Mouse (Mus musculus) liver, postnatal 0 days (tissue): ENCODE measurements around the gene Snu13. TPM values are rescaled to one million over a fixed set of nuclear protein-coding genes. Genes with fewer than 3 reads are reported as not detected.

Experiments used
- ATAC-seq: fragments of 200-750 bp; cut with Nextera tagmentation; 2 replicates; pipeline ENCODE4 v1.8.0; 2017; ENCODE audit warnings: mild to moderate bottlenecking, moderate library complexity
- DNase-seq: peaks from one replicate; pipeline ENCODE4 v3.0.0-alpha.2; 2016
- H3K27ac ChIP-seq: fragments of 300-500 bp; sonication (generic); 2 replicates; pipeline ENCODE4 v1.5.1; 2014; ENCODE audit warnings: antibody characterized with exemption, moderate library complexity, mild to moderate bottlenecking, low read depth
- H3K27me3 ChIP-seq: fragments of 300-500 bp; sonication (generic); 2 replicates; pipeline ENCODE4 v1.6.1; 2014; ENCODE audit warnings: low read length, control low read depth, mixed read lengths; ENCODE audit not compliant: insufficient read depth
- H3K36me3 ChIP-seq: fragments of 300-500 bp; sonication (generic); replicated peaks from 2 replicates; pipeline ENCODE4 v1.6.1; 2014; ENCODE audit warnings: mild to moderate bottlenecking, control low read depth, low read length, moderate library complexity, mixed read lengths; ENCODE audit not compliant: insufficient read depth
- H3K4me1 ChIP-seq: fragments of 300-500 bp; sonication (generic); 2 replicates; pipeline ENCODE4 v1.6.1; 2014; ENCODE audit warnings: antibody characterized with exemption, mild to moderate bottlenecking, control low read depth; ENCODE audit not compliant: insufficient read depth
- H3K4me2 ChIP-seq: fragments of 300-500 bp; sonication (generic); 2 replicates; pipeline ENCODE4 v1.6.1; 2014; ENCODE audit warnings: low read depth, mild to moderate bottlenecking, low read length, moderate library complexity, mixed read lengths
- H3K4me3 ChIP-seq: fragments of 300-500 bp; sonication (generic); 2 replicates; pipeline ENCODE4 v1.5.1; 2014; ENCODE audit warnings: low read depth, low read length
- H3K9ac ChIP-seq: fragments of 300-500 bp; sonication (generic); replicated peaks from 2 replicates; pipeline ENCODE4 v1.6.1; 2014; ENCODE audit warnings: mild to moderate bottlenecking, moderate library complexity
- H3K9me3 ChIP-seq: fragments of 300-500 bp; sonication (generic); 2 replicates; pipeline ENCODE4 v1.6.1; 2016; ENCODE audit warnings: mild to moderate bottlenecking, control low read depth, low read length, mixed read lengths
- CTCF ChIP-seq: sonication (generic); IDR thresholded peaks from 2 replicates; pipeline ENCODE4 v1.5.1; 2016; ENCODE audit warnings: antibody characterized with exemption, low read depth
- EP300 ChIP-seq: IDR thresholded peaks from 2 replicates; pipeline ENCODE4 v1.6.1; 2016; ENCODE audit warnings: antibody characterized with exemption, low read depth, mild to moderate bottlenecking
- WGBS: fragments of 180-500 bp; shearing (Covaris S2); extraction: QIAGEN DNeasy Blood & Tissue Kit; methylation state at CpG from one replicate; pipeline ENCODE4 v1.1.7; 2014; ENCODE audit not compliant: insufficient replicate concordance; 5-methylcytosine and 5-hydroxymethylcytosine counted together
- polyA plus RNA-seq: library from polyadenylated mRNA; unstranded; fragments of >200 nt; fragmentation: Nextera tagmentation; extraction: Ambion mirVana; gene quantifications from 2 replicates; pipeline ENCODE4 v1.2.1, GENCODE M21; 2015

The Snu13 gene
- polyA plus RNA-seq, 1 experiment from 2014 or later: 92.1 TPM

GRCm38 (mm10) chr15:82014745-82015391 lies 32.5 kb downstream of the Snu13 start:
- Histone ChIP-seq H3K27me3 (no peaks in the 10 kb centered on the region), H3K4me3 (peak overlapping the region; percentile 93), H3K9me3 (no peaks in the 10 kb centered on the region), H3K4me2 (peak overlapping the region; percentile 94), H3K27ac (peak overlapping the region; percentile 86), H3K9ac (peak overlapping the region; percentile 89), H3K36me3 (peaks cover 10% of the 10 kb centered on the region), H3K4me1 (peaks cover 26% of the 10 kb centered on the region)
- no peak for TF ChIP-seq CTCF
- TF ChIP-seq EP300: no peak
- ATAC-seq: no peak
- DNase-seq: no peak
- 21% methylated on average over 9 of the region's 9 CpGs for WGBS

GRCm38 (mm10) chr15:82011947-82012346 lies 35.5 kb downstream of the Snu13 start:
- TF ChIP-seq CTCF (no peak), EP300 (no peak)
- no peak for DNase-seq
- no peak for ATAC-seq
- peaks cover 22% of the 10 kb centered on the region for H3K4me1 ChIP-seq
- H3K4me2 ChIP-seq: no peak overlapping the region
- WGBS: 79% methylated on average over 6 of the region's 6 CpGs
- H3K27ac ChIP-seq: no peak overlapping the region
- no peaks in the 10 kb centered on the region for H3K27me3 ChIP-seq
- no peak overlapping the region for H3K4me3 ChIP-seq
- H3K9me3 ChIP-seq: no peaks in the 10 kb centered on the region
- H3K36me3 ChIP-seq: no peaks in the 10 kb centered on the region; the same call in none of the 2 replicates
- H3K9ac ChIP-seq: no peak overlapping the region

- Histone ChIP-seq H3K4me2 (no peak overlapping the region), H3K9me3 (no peaks in the 10 kb centered on the region), H3K4me1 (peaks cover 17% of the 10 kb centered on the region; the same call in 1 of the 2 replicates), H3K9ac (no peak overlapping the region), H3K4me3 (no peak overlapping the region), H3K27ac (0 out of 2 replicates have a peak overlapping the region, but pooled peaks have one; percentile 16), H3K36me3 (peaks cover 21% of the 10 kb centered on the region), H3K27me3 (no peaks in the 10 kb centered on the region)
- DNase-seq: no peak
- WGBS: 52% methylated on average over 8 of the region's 8 CpGs
- no peak for TF ChIP-seq CTCF
- TF ChIP-seq EP300: no peak
- peak; percentile 29 for ATAC-seq
These were observed 43.1 kb downstream of the Snu13 start for GRCm38 (mm10) chr15:82004257-82004656.

- no peak overlapping the region for H3K4me2 ChIP-seq
- no peaks in the 10 kb centered on the region for H3K27me3 ChIP-seq
- 84% methylated on average over 6 of the region's 6 CpGs for WGBS
- no peaks in the 10 kb centered on the region for H3K9me3 ChIP-seq
- no peak overlapping the region for H3K27ac ChIP-seq
- peaks cover 47% of the 10 kb centered on the region for H3K36me3 ChIP-seq
- peaks cover 15% of the 10 kb centered on the region for H3K4me1 ChIP-seq
- H3K4me3 ChIP-seq: no peak overlapping the region
- H3K9ac ChIP-seq: no peak overlapping the region
- ATAC-seq (no peak), DNase-seq (no peak)
- TF ChIP-seq EP300: no peak
These were observed 53.4 kb downstream of the Snu13 start for GRCm38 (mm10) chr15:81993992-81994391.

- Histone ChIP-seq H3K4me2 (peak overlapping the region; percentile 59), H3K9ac (peak overlapping the region; percentile 49; the same call in 1 of the 2 replicates), H3K4me3 (peak overlapping the region; percentile 13), H3K4me1 (peaks cover 17% of the 10 kb centered on the region), H3K27ac (peak overlapping the region; percentile 35; the same call in 1 of the 2 replicates), H3K27me3 (no peaks in the 10 kb centered on the region), H3K36me3 (peaks cover 18% of the 10 kb centered on the region), H3K9me3 (no peaks in the 10 kb centered on the region)
- 31% methylated on average over 7 of the region's 7 CpGs for WGBS
- DNase-seq (peak; percentile 71), ATAC-seq (peak; percentile 91)
- TF ChIP-seq CTCF (no peak), EP300 (peak; percentile 62; the same call in 1 of the 2 replicates)
These were observed 56.8 kb downstream of the Snu13 start for GRCm38 (mm10) chr15:81990549-81990948.

Other genes starting within 250 kb of the Snu13 start
- gene Tef, start 245.2 kb downstream of the Snu13 start, polyA plus RNA-seq: 14.0 and 16.3 TPM in 2 replicates
- gene Tob2, start 188.8 kb downstream of the Snu13 start, polyA plus RNA-seq: 10.9 and 12.3 TPM in 2 replicates
- gene Phf5a, start 175.7 kb downstream of the Snu13 start, polyA plus RNA-seq: 61.5 and 63.0 TPM in 2 replicates
- 86.7 and 87.0 TPM in 2 replicates for gene Aco2, start 175.3 kb downstream of the Snu13 start, polyA plus RNA-seq
- 57.0 and 57.3 TPM in 2 replicates for gene Polr3h, start 121.4 kb downstream of the Snu13 start, polyA plus RNA-seq
- 0.52 and 0.59 TPM in 2 replicates for gene Csdc2, start 110.8 kb downstream of the Snu13 start, polyA plus RNA-seq
- gene Pmm1, start 86.7 kb downstream of the Snu13 start, polyA plus RNA-seq: 9.8 and 10.1 TPM in 2 replicates
- gene 1700029P11Rik, start 67.1 kb downstream of the Snu13 start, polyA plus RNA-seq: not detected in 2 replicates
- 25.7 and 27.8 TPM in 2 replicates for gene Xrcc6, start 59.8 kb downstream of the Snu13 start, polyA plus RNA-seq
- 14.6 and 15.0 TPM in 2 replicates for gene Desi1, start 13.7 kb downstream of the Snu13 start, polyA plus RNA-seq
- not detected in 2 replicates for gene 4930407I10Rik, start 11.6 kb upstream of the Snu13 start, polyA plus RNA-seq
- not detected in 2 replicates for gene Mei1, start 22.4 kb upstream of the Snu13 start, polyA plus RNA-seq
- 3.6 and 4.0 TPM in 2 replicates for gene Ccdc134, start 80.3 kb upstream of the Snu13 start, polyA plus RNA-seq
- 30.3 and 33.6 TPM in 2 replicates for gene Srebf2, start 99.6 kb upstream of the Snu13 start, polyA plus RNA-seq
- 0.08 and 0.13 TPM in 2 replicates for gene Shisa8, start 165.2 kb upstream of the Snu13 start, polyA plus RNA-seq
- gene Tnfrsf13c, start 176.8 kb upstream of the Snu13 start, polyA plus RNA-seq: 2.0 and 2.3 TPM in 2 replicates
- gene Cenpm, start 197.2 kb upstream of the Snu13 start, polyA plus RNA-seq: 27.8 and 30.7 TPM in 2 replicates
- not detected in 2 replicates for gene 1500009C09Rik, start 204.8 kb upstream of the Snu13 start, polyA plus RNA-seq
- gene Sept3, start 227.3 kb upstream of the Snu13 start, polyA plus RNA-seq: 0.06 and 0.07 TPM in 2 replicates